Mouse (Mus musculus) heart, adult 11 months (tissue): ENCODE data around the gene Hapln2.

Experiments
- DNase-seq: peaks from one replicate; pipeline ENCODE4 v3.0.0; 2022

Hapln2 gene

DNA sequence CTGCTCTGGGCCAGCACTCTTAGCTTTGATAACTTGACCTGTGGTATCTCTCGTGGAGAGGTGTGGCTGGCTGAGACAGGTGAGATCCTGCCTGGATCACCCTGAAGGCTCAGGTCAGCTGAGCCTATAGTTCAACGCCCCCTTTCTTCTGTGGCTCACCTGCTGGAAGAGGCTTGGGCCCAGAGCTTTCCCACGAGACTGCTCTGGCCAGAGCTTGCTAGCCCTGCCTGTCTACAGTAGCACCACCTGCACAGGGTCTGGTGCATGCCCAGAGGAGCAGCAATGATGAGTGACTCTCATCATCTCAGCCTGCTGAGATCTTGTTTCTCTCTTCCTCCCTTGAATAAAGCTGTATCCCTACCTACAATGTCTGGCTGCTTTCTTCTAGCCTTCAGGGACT, 47.3 kb downstream of the Hapln2 start:
- DNase-seq = no peak

DNA sequence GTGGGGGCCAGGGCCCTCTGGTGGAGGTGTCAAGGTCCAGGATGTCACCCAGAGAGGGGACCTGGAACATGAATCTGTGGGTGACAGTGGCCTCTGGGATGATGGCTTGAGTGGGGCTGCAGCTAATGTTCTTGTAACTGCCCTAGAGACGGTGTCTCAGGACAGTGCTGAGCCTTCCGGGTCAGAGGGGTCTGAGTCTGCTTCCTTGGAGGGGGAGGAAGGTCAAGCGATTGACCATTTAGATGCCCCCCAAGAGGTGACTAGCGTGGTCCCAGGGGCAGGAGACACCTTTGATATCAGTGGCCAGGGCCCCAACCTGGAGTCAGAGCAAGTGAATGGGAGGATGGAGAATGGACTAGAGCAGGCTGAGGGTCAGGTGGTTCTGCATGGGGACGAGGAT, 47.9 kb downstream of the Hapln2 start:
- DNase-seq = no peak

DNA sequence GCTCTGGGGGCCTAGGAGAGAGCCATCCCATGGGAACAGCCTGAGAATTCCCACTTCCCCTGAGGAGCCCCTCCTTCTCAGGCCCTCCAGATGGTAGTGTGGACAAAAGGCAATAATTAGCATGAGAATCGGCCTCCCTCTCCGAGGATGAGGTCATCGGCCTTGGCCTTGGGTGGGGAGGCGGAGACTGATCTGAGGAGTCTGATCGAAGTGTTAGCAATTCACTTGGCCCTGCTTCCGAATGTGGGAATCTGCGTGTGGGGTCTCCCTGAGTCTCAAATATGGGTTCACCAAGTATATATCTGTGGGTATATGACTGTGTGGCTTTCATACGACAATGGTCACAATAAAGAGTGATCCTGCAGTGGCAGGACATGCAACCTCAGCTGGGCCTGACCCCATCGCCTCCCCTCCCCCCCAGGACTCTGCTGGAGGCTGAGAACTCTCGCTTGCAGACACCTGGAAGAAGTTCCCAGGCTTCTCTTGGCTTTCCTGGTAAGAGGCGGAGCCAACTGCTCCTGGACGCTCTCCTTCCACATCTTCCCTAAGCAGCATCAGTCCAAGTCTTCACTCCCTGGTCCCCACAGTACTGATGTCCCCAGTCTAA, 52.9 kb downstream of the Hapln2 start:
- peak; percentile 97 for DNase-seq

DNA sequence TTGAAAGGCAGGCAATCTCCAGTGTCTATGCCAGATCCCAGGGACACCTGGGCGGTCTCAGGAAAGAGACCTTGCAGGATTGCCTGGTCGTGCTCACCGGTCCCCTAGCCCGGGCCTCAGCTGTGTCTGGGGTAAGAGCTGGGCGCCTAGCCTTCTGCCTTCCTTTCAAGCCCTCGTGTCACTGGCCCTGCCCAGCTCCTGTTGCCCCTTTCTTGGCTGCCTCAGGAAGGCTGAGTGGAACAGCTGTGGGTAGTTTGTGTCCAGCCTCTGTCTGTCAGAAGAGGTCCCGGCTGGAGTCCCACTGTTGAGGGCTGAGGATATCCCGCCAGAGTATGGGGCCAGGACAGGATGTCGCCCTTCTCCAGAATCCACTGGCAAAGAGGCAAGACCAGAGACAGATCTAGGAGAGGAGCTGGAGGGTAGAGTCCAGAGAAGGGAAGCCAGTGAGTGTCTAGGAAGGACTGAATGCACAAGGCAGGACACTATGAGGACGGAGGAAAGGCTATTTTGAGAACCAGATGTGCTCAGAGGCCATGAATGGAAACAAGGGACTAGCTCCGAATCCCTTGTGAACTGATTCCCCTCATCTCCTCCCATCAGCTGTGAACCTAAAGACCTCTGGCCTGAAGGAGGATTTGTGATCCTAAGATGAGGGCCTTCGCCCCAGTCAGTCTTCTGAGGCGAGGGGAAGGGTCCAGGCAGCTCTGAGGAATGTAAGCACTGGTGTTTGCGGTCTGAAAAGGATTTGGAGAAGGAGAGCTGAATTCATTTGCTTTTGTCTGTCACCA, 53.6 kb downstream of the Hapln2 start:
- DNase-seq = peak; percentile 92

DNA sequence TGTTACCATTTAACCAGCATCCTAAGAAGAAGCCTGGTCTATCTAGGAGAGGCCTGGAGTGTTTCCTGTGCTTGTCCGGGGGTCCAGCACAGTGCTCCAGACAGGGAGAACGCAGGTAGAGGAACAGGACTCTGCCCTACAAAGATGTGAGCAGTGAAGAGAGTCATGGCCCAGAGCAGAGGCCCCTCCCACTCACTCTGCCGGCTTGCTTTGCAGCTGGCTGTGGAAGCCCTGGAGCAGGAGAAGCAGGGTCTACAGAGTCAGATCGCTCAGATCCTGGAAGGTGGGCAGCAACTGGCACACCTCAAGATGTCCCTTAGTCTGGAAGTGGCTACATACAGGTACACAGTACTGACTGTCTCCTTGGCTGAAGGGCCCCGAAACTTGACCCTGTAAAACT, 54.6 kb downstream of the Hapln2 start:
- DNase-seq = no peak

DNA sequence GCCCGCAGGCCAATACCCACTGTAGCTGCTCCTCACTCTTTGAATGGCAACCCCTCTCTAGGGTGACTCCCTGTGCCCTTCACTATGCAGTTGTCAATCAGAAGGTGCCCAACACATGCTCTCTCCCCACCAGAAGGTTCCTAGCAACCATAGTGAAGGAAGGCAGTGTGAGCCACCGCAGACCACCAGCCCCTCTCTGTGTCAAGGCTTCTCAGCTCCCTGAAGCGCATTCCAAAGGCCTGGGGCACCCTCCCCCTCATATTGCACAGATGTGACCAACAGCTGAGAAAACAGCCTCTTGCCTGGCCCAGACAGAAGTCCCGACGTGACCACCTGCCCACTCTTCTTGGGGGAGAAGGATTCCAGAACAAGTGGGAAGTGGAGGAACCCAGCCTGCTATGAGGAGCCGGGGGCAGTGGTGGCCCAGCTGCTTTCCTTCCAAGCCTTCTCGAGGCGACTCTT, 55.1 kb downstream of the Hapln2 start:
- peak; percentile 89 for DNase-seq
